Mouse (Mus musculus) limb, embryonic 14.5 days (tissue): ENCODE data around the gene Wdtc1. TPM values are rescaled to one million over a fixed set of nuclear protein-coding genes. Genes with fewer than 3 reads are reported as not detected.

Experiments used
- ATAC-seq: fragments of 200-750 bp; cut with Nextera tagmentation; 2 replicates; pipeline ENCODE4 v1.8.0; 2017; ENCODE audit warnings: low read depth, moderate number of reproducible peaks, moderate TSS enrichment; ENCODE audit not compliant: low FRiP score
- DNase-seq: peaks from one replicate; pipeline ENCODE4 v3.0.0-alpha.2; 2015; ENCODE audit warnings: low spot score
- H3K27ac ChIP-seq: fragments of 300-500 bp; sonication (generic); replicated peaks from 2 replicates; pipeline ENCODE4 v1.5.1; 2014; ENCODE audit warnings: low read depth, mild to moderate bottlenecking, low read length, moderate library complexity, mixed read lengths
- H3K27me3 ChIP-seq: fragments of 300-500 bp; sonication (generic); 2 replicates; pipeline ENCODE4 v1.6.1; 2014; ENCODE audit warnings: low read length, mixed read lengths; ENCODE audit not compliant: control insufficient read depth, insufficient read depth
- H3K36me3 ChIP-seq: fragments of 300-500 bp; sonication (generic); 2 replicates; pipeline ENCODE4 v1.6.1; 2014; ENCODE audit warnings: mild to moderate bottlenecking, low read length, moderate library complexity, mixed read lengths; ENCODE audit not compliant: control insufficient read depth, insufficient read depth
- H3K4me1 ChIP-seq: fragments of 300-500 bp; sonication (generic); 2 replicates; pipeline ENCODE4 v1.6.1; 2014; ENCODE audit warnings: antibody characterized with exemption, low read length, mixed read lengths; ENCODE audit not compliant: control insufficient read depth, insufficient read depth
- H3K4me2 ChIP-seq: fragments of 300-500 bp; sonication (generic); replicated peaks from 2 replicates; pipeline ENCODE4 v1.6.1; 2014; ENCODE audit warnings: low read depth, mild to moderate bottlenecking, low read length, moderate library complexity; ENCODE audit not compliant: severe bottlenecking
- H3K4me3 ChIP-seq: fragments of 300-500 bp; sonication (generic); replicated peaks from 2 replicates; pipeline ENCODE4 v1.5.1; 2014; ENCODE audit warnings: low read length
- H3K9ac ChIP-seq: fragments of 300-500 bp; sonication (generic); 2 replicates; pipeline ENCODE4 v1.6.1; 2014; ENCODE audit warnings: mild to moderate bottlenecking, low read depth, low read length, moderate library complexity; ENCODE audit not compliant: severe bottlenecking
- H3K9me3 ChIP-seq: fragments of 300-500 bp; sonication (generic); 2 replicates; pipeline ENCODE4 v1.6.1; 2016; ENCODE audit warnings: low read length; ENCODE audit not compliant: control insufficient read depth
- POLR2A ChIP-seq: fragments of 200-500 bp; IDR thresholded peaks from 2 replicates; pipeline ENCODE4 v1.8.0; 2012; ENCODE audit warnings: inconsistent platforms, mild to moderate bottlenecking, moderate library complexity, borderline replicate concordance; ENCODE audit not compliant: insufficient read depth, insufficient read length; ENCODE audit errors: extremely low read depth
- WGBS: fragments of 180-500 bp; shearing (Covaris S2); extraction: QIAGEN DNeasy Blood & Tissue Kit; methylation state at CpG from one replicate; pipeline ENCODE4 v1.1.7; 2014; 5-methylcytosine and 5-hydroxymethylcytosine counted together
- polyA plus RNA-seq, 2 experiments: library from polyadenylated mRNA; depleted of rRNA in 1 of 2; stranded (reverse) in 1 of 2; unstranded in 1 of 2; fragments of >200 nt; fragmentation: Nextera tagmentation in 1 of 2; extraction: Ambion mirVana in 1 of 2; gene quantifications; 2 replicates each; pipeline versions ENCODE4 v1.2.1 to v1.2.3; 2012 to 2014

Gene Wdtc1
- polyA plus RNA-seq (2012; rRNA removed), result 27.8 and 35.9 TPM in 2 replicates
- 17.6 and 18.6 TPM in 2 replicates for polyA plus RNA-seq (2014; fragmentation: Nextera tagmentation; extraction: Ambion mirVana)

GRCm38 (mm10) chr4:133353367-133354365 lies at the start of gene Wdtc1:
Gene Wdtc1 (minus strand): TSS chr4:133353481.
- no peak for ATAC-seq
- TF ChIP-seq POLR2A, result no peak

GRCm38 (mm10) chr4:133402011-133402410 lies 48.7 kb upstream of the Wdtc1 start:
- Histone ChIP-seq H3K4me1 (peaks cover 18% of the 10 kb centered on the region), H3K4me3 (no peak overlapping the region), H3K9ac (no peak overlapping the region), H3K9me3 (no peaks in the 10 kb centered on the region), H3K36me3 (0 out of 2 replicates have a peak, but pooled peaks cover 4% of the 10 kb centered on the region), H3K27ac (peak overlapping the region; percentile 48; the same call in 1 of the 2 replicates), H3K4me2 (no peak overlapping the region), H3K27me3 (no peaks in the 10 kb centered on the region)
- DNase-seq (no peak), ATAC-seq (no peak)
- no peak for TF ChIP-seq POLR2A
- WGBS, result 65% methylated on average over 13 of the region's 13 CpGs

More at GRCm38 (mm10) chr4:133353367-133354365, at the start of gene Wdtc1:
- WGBS, result 88% methylated on average over 23 of the region's 23 CpGs
- H3K27ac ChIP-seq, result no peak within 1 kb of the TSS
- no peaks in the 10 kb centered on the region for H3K27me3 ChIP-seq
- no peaks in the 10 kb centered on the region for H3K9me3 ChIP-seq
- no peak within 1 kb of the TSS for H3K9ac ChIP-seq
- H3K4me1 ChIP-seq, result no peaks in the 10 kb centered on the region
- no peak within 1 kb of the TSS for H3K4me3 ChIP-seq
- H3K4me2 ChIP-seq, result no peak within 1 kb of the TSS
- DNase-seq, result no peak
- no peaks in the 10 kb centered on the region for H3K36me3 ChIP-seq

- no peak for ATAC-seq
- Histone ChIP-seq H3K4me3 (no peak overlapping the region), H3K9ac (no peak overlapping the region), H3K36me3 (no peaks in the 10 kb centered on the region), H3K27me3 (no peaks in the 10 kb centered on the region), H3K4me1 (peaks cover 21% of the 10 kb centered on the region; the same call in 1 of the 2 replicates), H3K27ac (no peak overlapping the region; the same call in 1 of the 2 replicates), H3K4me2 (no peak overlapping the region), H3K9me3 (no peaks in the 10 kb centered on the region)
- WGBS, result 20% methylated on average over 7 of the region's 7 CpGs
- TF ChIP-seq POLR2A, result no peak
- no peak for DNase-seq
Observed at GRCm38 (mm10) chr4:133400098-133400497, 46.8 kb upstream of the Wdtc1 start.

- no peak for TF ChIP-seq POLR2A
- Histone ChIP-seq H3K4me1 (peaks cover 22% of the 10 kb centered on the region; the same call in 1 of the 2 replicates), H3K9ac (no peak overlapping the region), H3K27me3 (no peaks in the 10 kb centered on the region), H3K4me2 (no peak overlapping the region), H3K4me3 (no peak overlapping the region), H3K36me3 (no peaks in the 10 kb centered on the region), H3K9me3 (no peaks in the 10 kb centered on the region), H3K27ac (peak overlapping the region; percentile 13; the same call in 1 of the 2 replicates)
- DNase-seq (no peak), ATAC-seq (no peak; the same call in 1 of the 2 replicates)
- 78% methylated on average over 6 of the region's 6 CpGs for WGBS
Observed at GRCm38 (mm10) chr4:133399509-133399908, 46.2 kb upstream of the Wdtc1 start.

- no peak overlapping the region for H3K4me3 ChIP-seq
- no peak overlapping the region for H3K27ac ChIP-seq
- H3K4me1 ChIP-seq, result peaks cover 25% of the 10 kb centered on the region; the same call in 1 of the 2 replicates
- DNase-seq, result no peak
- no peak overlapping the region for H3K4me2 ChIP-seq
- no peaks in the 10 kb centered on the region for H3K9me3 ChIP-seq
- no peak for ATAC-seq
- 85% methylated on average over 5 of the region's 5 CpGs for WGBS
- H3K36me3 ChIP-seq, result no peaks in the 10 kb centered on the region
- H3K9ac ChIP-seq, result no peak overlapping the region
- no peaks in the 10 kb centered on the region for H3K27me3 ChIP-seq
- TF ChIP-seq POLR2A, result no peak
Observed at GRCm38 (mm10) chr4:133398619-133399018, 45.3 kb upstream of the Wdtc1 start.
